Mouse (Mus musculus): ENCODE data around the gene Mfsd6.
A peak's percentile ranks its signal among the peaks of the same experiment; 100 is the strongest.
"Not testable (repeated sequence)": the region's sequence is repeated elsewhere in the genome, so short reads cannot be mapped to it uniquely, and the experiment has no call there.

Mfsd6 gene

GRCm38 (mm10) chr1:52714021-52714420 is 13.2 kb downstream of the Mfsd6 start:
- no peak for ATAC-seq (ENCODE audit: insufficient number of reproducible peaks, low FRiP score, low TSS enrichment)

GRCm38 (mm10) chr1:52708745-52709144 is 18.5 kb downstream of the Mfsd6 start:
- ATAC-seq (ENCODE audit: insufficient number of reproducible peaks, low FRiP score, low TSS enrichment) = no peak

- ATAC-seq (ENCODE audit: insufficient number of reproducible peaks, low FRiP score, low TSS enrichment) = no peak
Observed at GRCm38 (mm10) chr1:52707030-52707429, 20.2 kb downstream of the Mfsd6 start.

GRCm38 (mm10) chr1:52702738-52703491 is 24.3 kb downstream of the Mfsd6 start:
- ATAC-seq (ENCODE audit: insufficient number of reproducible peaks, low FRiP score, low TSS enrichment) = no peak

- ATAC-seq (ENCODE audit: insufficient number of reproducible peaks, low FRiP score, low TSS enrichment) = no peak
Observed at GRCm38 (mm10) chr1:52701941-52702340, 25.3 kb downstream of the Mfsd6 start.

- not testable (repeated sequence) for ATAC-seq (ENCODE audit: insufficient number of reproducible peaks, low FRiP score, low TSS enrichment)
Observed at GRCm38 (mm10) chr1:52694456-52694855, 32.8 kb downstream of the Mfsd6 start.

GRCm38 (mm10) chr1:52687636-52688035 is 39.6 kb downstream of the Mfsd6 start:
- ATAC-seq (ENCODE audit: insufficient number of reproducible peaks, low FRiP score, low TSS enrichment) = no peak

- no peak for ATAC-seq (ENCODE audit: insufficient number of reproducible peaks, low FRiP score, low TSS enrichment)
Observed at GRCm38 (mm10) chr1:52683550-52683949, 43.7 kb downstream of the Mfsd6 start.

GRCm38 (mm10) chr1:52676621-52677020 is 50.6 kb downstream of the Mfsd6 start:
- ATAC-seq (ENCODE audit: insufficient number of reproducible peaks, low FRiP score, low TSS enrichment) = 0 out of 2 replicates have a peak, but pooled peaks have one; percentile 41

- ATAC-seq (ENCODE audit: insufficient number of reproducible peaks, low FRiP score, low TSS enrichment) = no peak
Observed at GRCm38 (mm10) chr1:52675561-52676551, 51.4 kb downstream of the Mfsd6 start.

GRCm38 (mm10) chr1:52669931-52670330 is 57.3 kb downstream of the Mfsd6 start:
- no peak for ATAC-seq (ENCODE audit: insufficient number of reproducible peaks, low FRiP score, low TSS enrichment)

GRCm38 (mm10) chr1:52668743-52669323 is 58.4 kb downstream of the Mfsd6 start:
- ATAC-seq (ENCODE audit: insufficient number of reproducible peaks, low FRiP score, low TSS enrichment) = no peak

- no peak for ATAC-seq (ENCODE audit: insufficient number of reproducible peaks, low FRiP score, low TSS enrichment)
Observed at GRCm38 (mm10) chr1:52663228-52663627, 64.0 kb downstream of the Mfsd6 start.

GRCm38 (mm10) chr1:52660765-52661164 is 66.5 kb downstream of the Mfsd6 start:
- ATAC-seq (ENCODE audit: insufficient number of reproducible peaks, low FRiP score, low TSS enrichment) = no peak

GRCm38 (mm10) chr1:52660278-52660677 is 67.0 kb downstream of the Mfsd6 start:
- ATAC-seq (ENCODE audit: insufficient number of reproducible peaks, low FRiP score, low TSS enrichment) = no peak

- no peak for ATAC-seq (ENCODE audit: insufficient number of reproducible peaks, low FRiP score, low TSS enrichment)
Observed at GRCm38 (mm10) chr1:52658160-52658559, 69.1 kb downstream of the Mfsd6 start.

GRCm38 (mm10) chr1:52655153-52655552 is 72.1 kb downstream of the Mfsd6 start:
- no peak for ATAC-seq (ENCODE audit: insufficient number of reproducible peaks, low FRiP score, low TSS enrichment)

- ATAC-seq (ENCODE audit: insufficient number of reproducible peaks, low FRiP score, low TSS enrichment) = no peak
Observed at GRCm38 (mm10) chr1:52653366-52653765, 73.9 kb downstream of the Mfsd6 start.

GRCm38 (mm10) chr1:52652601-52653253 is 74.5 kb downstream of the Mfsd6 start:
- no peak for ATAC-seq (ENCODE audit: insufficient number of reproducible peaks, low FRiP score, low TSS enrichment)

GRCm38 (mm10) chr1:52650066-52650465 is 77.2 kb downstream of the Mfsd6 start:
- no peak for ATAC-seq (ENCODE audit: insufficient number of reproducible peaks, low FRiP score, low TSS enrichment)
